Mouse (Mus musculus) hindbrain, embryonic 14.5 days (tissue): ENCODE measurements around the gene Aspn. TPM values are rescaled to one million over a fixed set of nuclear protein-coding genes. Genes with fewer than 3 reads are reported as not detected.

Experiments used
- ATAC-seq: fragments of 200-750 bp; cut with Nextera tagmentation; 2 replicates; pipeline ENCODE4 v1.8.0; 2017; ENCODE audit warnings: moderate number of reproducible peaks, mild to moderate bottlenecking, moderate TSS enrichment, moderate library complexity; ENCODE audit not compliant: low FRiP score
- DNase-seq: peaks from one replicate; pipeline ENCODE4 v3.0.0-alpha.2; 2015; ENCODE audit warnings: low spot score
- H3K27ac ChIP-seq: fragments of 300-500 bp; sonication (generic); 2 replicates; pipeline ENCODE4 v1.5.1; 2014; ENCODE audit warnings: mild to moderate bottlenecking, moderate library complexity
- H3K27me3 ChIP-seq: fragments of 300-500 bp; sonication (generic); 2 replicates; pipeline ENCODE4 v1.6.1; 2014; ENCODE audit warnings: mild to moderate bottlenecking, low read length, mixed read lengths; ENCODE audit not compliant: control insufficient read depth, insufficient read depth
- H3K36me3 ChIP-seq: fragments of 300-500 bp; sonication (generic); replicated peaks from 2 replicates; pipeline ENCODE4 v1.6.1; 2014; ENCODE audit not compliant: control insufficient read depth, insufficient read depth
- H3K4me1 ChIP-seq: fragments of 300-500 bp; sonication (generic); replicated peaks from 2 replicates; pipeline ENCODE4 v1.6.1; 2014; ENCODE audit warnings: antibody characterized with exemption, low read length, mixed read lengths; ENCODE audit not compliant: control insufficient read depth, insufficient read depth
- H3K4me2 ChIP-seq: fragments of 300-500 bp; sonication (generic); replicated peaks from 2 replicates; pipeline ENCODE4 v1.6.1; 2014; ENCODE audit warnings: mild to moderate bottlenecking, moderate library complexity
- H3K4me3 ChIP-seq: fragments of 300-500 bp; sonication (generic); replicated peaks from 2 replicates; pipeline ENCODE4 v1.5.1; 2014; ENCODE audit warnings: mild to moderate bottlenecking, low read length
- H3K9ac ChIP-seq: fragments of 300-500 bp; sonication (generic); 2 replicates; pipeline ENCODE4 v1.6.1; 2014
- H3K9me3 ChIP-seq: fragments of 300-500 bp; sonication (generic); 2 replicates; pipeline ENCODE4 v1.6.1; 2016; ENCODE audit warnings: low read length; ENCODE audit not compliant: control insufficient read depth
- WGBS: fragments of 180-500 bp; shearing (Covaris S2); extraction: QIAGEN DNeasy Blood & Tissue Kit; methylation state at CpG from one replicate; pipeline ENCODE4 v1.1.7; 2014; 5-methylcytosine and 5-hydroxymethylcytosine counted together
- polyA plus RNA-seq: library from polyadenylated mRNA; unstranded; fragments of >200 nt; fragmentation: Nextera tagmentation; extraction: Ambion mirVana; gene quantifications from 2 replicates; pipeline ENCODE4 v1.2.1, GENCODE M21; 2014

The Aspn gene
- 0.32 and 0.86 TPM in 2 replicates for polyA plus RNA-seq

- no peaks in the 10 kb centered on the region for H3K36me3 ChIP-seq
- no peaks in the 10 kb centered on the region for H3K9me3 ChIP-seq
- H3K27ac ChIP-seq: no peak within 1 kb of the TSS
- no peak within 1 kb of the TSS for H3K9ac ChIP-seq
- DNase-seq (no peak), ATAC-seq (no peak)
- no peak within 1 kb of the TSS for H3K4me3 ChIP-seq
- WGBS: 90% methylated on average over 3 of the region's 3 CpGs
- no peak within 1 kb of the TSS for H3K4me2 ChIP-seq
- H3K4me1 ChIP-seq: no peaks in the 10 kb centered on the region
- H3K27me3 ChIP-seq: no peaks in the 10 kb centered on the region
These were observed at the start of gene Aspn for GRCm38 (mm10) chr13:49544279-49544678. TSS of gene Aspn (plus strand) at chr13:49544443.

- no peaks in the 10 kb centered on the region for H3K9me3 ChIP-seq
- 0 out of 2 replicates have a peak within 1 kb of the TSS, but pooled peaks have one; percentile 20 for H3K27ac ChIP-seq
- no peak within 1 kb of the TSS for H3K9ac ChIP-seq
- 0 out of 2 replicates have a peak within 1 kb of the TSS, but pooled peaks have one; percentile 12 for H3K4me2 ChIP-seq
- ATAC-seq (no peak), DNase-seq (no peak)
- WGBS: 45% methylated on average over 4 of the region's 4 CpGs
- H3K36me3 ChIP-seq: no peaks in the 10 kb centered on the region
- H3K4me3 ChIP-seq: no peak within 1 kb of the TSS
- H3K4me1 ChIP-seq: no peaks in the 10 kb centered on the region
- H3K27me3 ChIP-seq: no peaks in the 10 kb centered on the region
These were observed 39.7 kb upstream of the Aspn start, which contains the start of gene Ecm2 for GRCm38 (mm10) chr13:49504510-49504909. TSS of gene Ecm2 (plus strand) at chr13:49504810.

GRCm38 (mm10) chr13:49505776-49506175, 38.5 kb upstream of the Aspn start:
- no peak for ATAC-seq
- no peak overlapping the region for H3K4me2 ChIP-seq
- no peak overlapping the region for H3K4me3 ChIP-seq
- no peak overlapping the region for H3K27ac ChIP-seq
- 88% methylated on average over 4 of the region's 4 CpGs for WGBS
- H3K9me3 ChIP-seq: no peaks in the 10 kb centered on the region
- H3K9ac ChIP-seq: no peak overlapping the region
- H3K4me1 ChIP-seq: no peaks in the 10 kb centered on the region
- H3K27me3 ChIP-seq: no peaks in the 10 kb centered on the region
- DNase-seq: no peak
- H3K36me3 ChIP-seq: no peaks in the 10 kb centered on the region

- H3K27me3 ChIP-seq: no peaks in the 10 kb centered on the region
- no peak overlapping the region for H3K4me3 ChIP-seq
- no peaks in the 10 kb centered on the region for H3K4me1 ChIP-seq
- no peak for ATAC-seq
- H3K9me3 ChIP-seq: no peaks in the 10 kb centered on the region
- DNase-seq: no peak
- no peak overlapping the region for H3K9ac ChIP-seq
- WGBS: 87% methylated on average over 3 of the region's 3 CpGs
- no peak overlapping the region for H3K27ac ChIP-seq
- H3K36me3 ChIP-seq: no peaks in the 10 kb centered on the region
- H3K4me2 ChIP-seq: no peak overlapping the region
These were observed 37.1 kb upstream of the Aspn start for GRCm38 (mm10) chr13:49507176-49507575.

- ATAC-seq: no peak
- Histone ChIP-seq H3K27ac (no peak overlapping the region), H3K9ac (no peak overlapping the region), H3K9me3 (no peaks in the 10 kb centered on the region), H3K36me3 (no peaks in the 10 kb centered on the region), H3K4me3 (no peak overlapping the region), H3K27me3 (no peaks in the 10 kb centered on the region), H3K4me1 (no peaks in the 10 kb centered on the region), H3K4me2 (no peak overlapping the region)
- DNase-seq: no peak
- WGBS: 36% methylated on average over 2 of the region's 2 CpGs
These were observed 25.5 kb upstream of the Aspn start for GRCm38 (mm10) chr13:49518761-49519160.

GRCm38 (mm10) chr13:49526235-49526634, 18.0 kb upstream of the Aspn start:
- Histone ChIP-seq H3K27me3 (no peaks in the 10 kb centered on the region), H3K9ac (no peak overlapping the region), H3K9me3 (no peaks in the 10 kb centered on the region), H3K4me1 (no peaks in the 10 kb centered on the region), H3K27ac (no peak overlapping the region), H3K4me3 (no peak overlapping the region), H3K36me3 (no peaks in the 10 kb centered on the region), H3K4me2 (no peak overlapping the region)
- ATAC-seq: no peak
- 91% methylated on average over 2 of the region's 2 CpGs for WGBS
- no peak for DNase-seq

- Histone ChIP-seq H3K4me2 (no peak overlapping the region), H3K4me1 (no peaks in the 10 kb centered on the region), H3K36me3 (no peaks in the 10 kb centered on the region), H3K9me3 (no peaks in the 10 kb centered on the region), H3K27ac (no peak overlapping the region), H3K4me3 (no peak overlapping the region), H3K9ac (no peak overlapping the region), H3K27me3 (no peaks in the 10 kb centered on the region)
- 96% methylated on average over 4 of the region's 4 CpGs for WGBS
- DNase-seq (no peak), ATAC-seq (no peak)
These were observed 13.6 kb upstream of the Aspn start for GRCm38 (mm10) chr13:49530636-49531035.

- H3K36me3 ChIP-seq: no peaks in the 10 kb centered on the region
- H3K9ac ChIP-seq: no peak overlapping the region
- no peak overlapping the region for H3K27ac ChIP-seq
- no peaks in the 10 kb centered on the region for H3K27me3 ChIP-seq
- H3K4me1 ChIP-seq: no peaks in the 10 kb centered on the region
- DNase-seq (no peak), ATAC-seq (no peak)
- no peak overlapping the region for H3K4me3 ChIP-seq
- 98% methylated on average over 1 of the region's 1 CpGs for WGBS
- no peaks in the 10 kb centered on the region for H3K9me3 ChIP-seq
- no peak overlapping the region for H3K4me2 ChIP-seq
These were observed 7.3 kb upstream of the Aspn start for GRCm38 (mm10) chr13:49536946-49537345.

GRCm38 (mm10) chr13:49538693-49539092, 5.5 kb upstream of the Aspn start:
- no peak overlapping the region for H3K4me3 ChIP-seq
- no peaks in the 10 kb centered on the region for H3K36me3 ChIP-seq
- H3K9me3 ChIP-seq: no peaks in the 10 kb centered on the region
- no peak for ATAC-seq
- no peak overlapping the region for H3K27ac ChIP-seq
- 96% methylated on average over 1 of the region's 1 CpGs for WGBS
- no peaks in the 10 kb centered on the region for H3K27me3 ChIP-seq
- DNase-seq: no peak
- no peak overlapping the region for H3K4me2 ChIP-seq
- H3K4me1 ChIP-seq: no peaks in the 10 kb centered on the region
- H3K9ac ChIP-seq: no peak overlapping the region

- no peak for DNase-seq
- Histone ChIP-seq H3K9me3 (no peaks in the 10 kb centered on the region), H3K36me3 (no peaks in the 10 kb centered on the region), H3K9ac (no peak overlapping the region), H3K4me3 (no peak overlapping the region), H3K27ac (no peak overlapping the region), H3K4me1 (no peaks in the 10 kb centered on the region), H3K27me3 (no peaks in the 10 kb centered on the region), H3K4me2 (no peak overlapping the region)
- no peak for ATAC-seq
- 78% methylated on average over 3 of the region's 3 CpGs for WGBS
These were observed 1.4 kb downstream of the Aspn start for GRCm38 (mm10) chr13:49545646-49546045.
